Mouse (Mus musculus) megakaryocyte, adult 5-6 weeks (primary cell): ENCODE results near the gene Uspl1. TPM values are rescaled to one million over a fixed set of nuclear protein-coding genes. Genes with fewer than 3 reads are reported as not detected.

Experiments used
- ATAC-seq: 2 replicates; pipeline ENCODE4 v1.8.0; 2016; ENCODE audit warnings: mild to moderate bottlenecking, inconsistent platforms; ENCODE audit not compliant: poor library complexity, severe bottlenecking
- total RNA-seq, 2 experiments: library from RNA; stranded (forward) in 1 of 2; stranded (reverse) in 1 of 2; fragments of 153-499, 151-499 nt in 1 of 2; fragments of 221-1000, 200-1000 nt in 1 of 2; gene quantifications; 2 replicates each; pipeline versions ENCODE4 v1.2.3 to v1.2.4; 2015 to 2017

The Uspl1 gene
- total RNA-seq, 2 experiments from 2014 or later = 21.9 to 23.7 TPM

- no peak for ATAC-seq
Measured at GRCm38 (mm10) chr5:149166011-149166410, 18.1 kb upstream of the Uspl1 start.

GRCm38 (mm10) chr5:149168051-149168450, 16.1 kb upstream of the Uspl1 start:
- no peak for ATAC-seq

- ATAC-seq = no peak
Measured at GRCm38 (mm10) chr5:149168816-149169215, 15.3 kb upstream of the Uspl1 start.

- no peak for ATAC-seq
Measured at GRCm38 (mm10) chr5:149170841-149171588, 13.1 kb upstream of the Uspl1 start.

GRCm38 (mm10) chr5:149172246-149172645, 11.9 kb upstream of the Uspl1 start:
- no peak for ATAC-seq

GRCm38 (mm10) chr5:149174527-149174926, 9.6 kb upstream of the Uspl1 start:
- no peak for ATAC-seq

- no peak for ATAC-seq
Measured at GRCm38 (mm10) chr5:149175736-149176135, 8.4 kb upstream of the Uspl1 start.

GRCm38 (mm10) chr5:149178095-149178494, 6.1 kb upstream of the Uspl1 start:
- ATAC-seq = no peak

- ATAC-seq = no peak
Measured at GRCm38 (mm10) chr5:149179826-149180225, 4.3 kb upstream of the Uspl1 start.

GRCm38 (mm10) chr5:149182186-149182870, 1.8 kb upstream of the Uspl1 start:
- ATAC-seq = no peak

- no peak for ATAC-seq
Measured at GRCm38 (mm10) chr5:149183122-149183521, 1.0 kb upstream of the Uspl1 start.

GRCm38 (mm10) chr5:149183721-149184103, 438 bp upstream of the Uspl1 start:
- peak; percentile 40; the same call in 1 of the 2 replicates for ATAC-seq

- peak; percentile 39 for ATAC-seq
Measured at GRCm38 (mm10) chr5:149184844-149185186, 665 bp downstream of the Uspl1 start.

- ATAC-seq = no peak
Measured at GRCm38 (mm10) chr5:149185806-149186205, 1.7 kb downstream of the Uspl1 start.

GRCm38 (mm10) chr5:149190160-149190559, 6.0 kb downstream of the Uspl1 start:
- no peak for ATAC-seq

GRCm38 (mm10) chr5:149196611-149197010, 12.5 kb downstream of the Uspl1 start:
- no peak for ATAC-seq

GRCm38 (mm10) chr5:149198782-149199181, 14.6 kb downstream of the Uspl1 start:
- no peak for ATAC-seq

- ATAC-seq = peak; percentile 88
Measured at GRCm38 (mm10) chr5:149202941-149203340, 18.8 kb downstream of the Uspl1 start.

- no peak for ATAC-seq
Measured at GRCm38 (mm10) chr5:149203796-149204375, 19.7 kb downstream of the Uspl1 start.

- ATAC-seq = no peak
Measured at GRCm38 (mm10) chr5:149204822-149205221, 20.7 kb downstream of the Uspl1 start.

- ATAC-seq = no peak
Measured at GRCm38 (mm10) chr5:149205265-149205664, 21.1 kb downstream of the Uspl1 start.

GRCm38 (mm10) chr5:149206286-149206685, 22.1 kb downstream of the Uspl1 start:
- ATAC-seq = no peak
